Mouse (Mus musculus): ENCODE data around the gene Txn1.

DNA sequence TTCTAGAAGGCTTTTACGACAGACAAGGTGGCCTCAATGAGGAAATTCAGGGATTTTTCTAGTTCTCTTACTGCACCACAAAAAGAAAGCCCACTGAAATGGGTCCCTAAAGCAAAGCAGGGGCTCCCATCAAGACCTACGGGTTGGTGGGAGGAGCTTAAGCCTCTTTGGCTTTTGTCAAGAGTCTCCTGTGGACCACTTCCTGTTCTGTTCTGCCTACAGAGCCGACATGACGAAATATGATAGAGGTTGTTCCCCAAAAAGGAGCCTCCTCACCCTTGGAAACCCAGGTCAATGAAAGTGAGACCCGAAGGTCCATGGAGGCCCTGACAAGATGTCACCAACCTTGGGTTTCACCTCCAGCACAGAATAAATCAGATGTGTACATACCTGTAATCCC is 53.6 kb downstream of the Txn1 start:
- TF ChIP-seq CTCF (IDR thresholded peaks at IDR 0.05; ENCODE audit: borderline replicate concordance, insufficient read depth, low read depth, low read length), result no peak
- no peak for TF ChIP-seq POLR2A (IDR thresholded peaks at IDR 0.05; ENCODE audit: borderline replicate concordance, insufficient read depth, low read length)

Data from cerebellum, adult 2 months (tissue).